Mouse (Mus musculus): ENCODE results near the gene Rpl13a. TPM values are rescaled to one million over a fixed set of nuclear protein-coding genes. Genes with fewer than 3 reads are reported as not detected.

The Rpl13a gene
- polyA plus RNA-seq, 1 experiment from 2014 or later = 1,959 TPM

GRCm38 (mm10) chr7:45149545-45149944 is 21.0 kb upstream of the Rpl13a start:
- 64% methylated on average over 6 of the region's 6 CpGs for WGBS
- DNase-seq (ENCODE audit: low spot score) (peak; percentile 69), ATAC-seq (replicated peaks; ENCODE audit: low FRiP score, low read depth) (no peak)
- Histone ChIP-seq H3K36me3 (ENCODE audit: insufficient read depth, low read length) (peaks cover 21% of the 10 kb centered on the region), H3K4me1 (replicated peaks; ENCODE audit: insufficient read depth, low read length) (peaks cover 11% of the 10 kb centered on the region), H3K27ac (peak overlapping the region; percentile 69), H3K4me2 (ENCODE audit: low read length) (no peak overlapping the region), H3K4me3 (replicated peaks; ENCODE audit: low read depth, low read length) (no peak overlapping the region), H3K9me3 (replicated peaks; ENCODE audit: low read length) (no peaks in the 10 kb centered on the region), H3K9ac (ENCODE audit: low read depth, low read length) (no peak overlapping the region), H3K27me3 (ENCODE audit: insufficient read depth, low read length) (no peaks in the 10 kb centered on the region)
- TF ChIP-seq CTCF (IDR thresholded peaks at IDR 0.05; ENCODE audit: low read depth) = no peak

- ATAC-seq (replicated peaks; ENCODE audit: low FRiP score, low read depth) = no peak
- no peak for TF ChIP-seq CTCF (IDR thresholded peaks at IDR 0.05; ENCODE audit: low read depth)
- Histone ChIP-seq H3K4me2 (ENCODE audit: low read length) (no peak overlapping the region), H3K9me3 (replicated peaks; ENCODE audit: low read length) (no peaks in the 10 kb centered on the region), H3K36me3 (ENCODE audit: insufficient read depth, low read length) (peaks cover 28% of the 10 kb centered on the region), H3K9ac (ENCODE audit: low read depth, low read length) (no peak overlapping the region), H3K4me3 (replicated peaks; ENCODE audit: low read depth, low read length) (no peak overlapping the region), H3K27me3 (ENCODE audit: insufficient read depth, low read length) (no peaks in the 10 kb centered on the region), H3K27ac (peak overlapping the region; percentile 69), H3K4me1 (replicated peaks; ENCODE audit: insufficient read depth, low read length) (peaks cover 11% of the 10 kb centered on the region)
- WGBS = 55% methylated on average over 4 of the region's 4 CpGs
- DNase-seq (ENCODE audit: low spot score) = no peak
These were observed 20.1 kb upstream of the Rpl13a start for GRCm38 (mm10) chr7:45148534-45149098.

GRCm38 (mm10) chr7:45147899-45148298 is 19.3 kb upstream of the Rpl13a start:
- ATAC-seq (replicated peaks; ENCODE audit: low FRiP score, low read depth) = peak; percentile 52
- TF ChIP-seq CTCF (IDR thresholded peaks at IDR 0.05; ENCODE audit: low read depth) = no peak
- Histone ChIP-seq H3K27me3 (ENCODE audit: insufficient read depth, low read length) (no peaks in the 10 kb centered on the region), H3K4me1 (replicated peaks; ENCODE audit: insufficient read depth, low read length) (peaks cover 11% of the 10 kb centered on the region), H3K4me2 (ENCODE audit: low read length) (no peak overlapping the region), H3K9ac (ENCODE audit: low read depth, low read length) (no peak overlapping the region), H3K27ac (peak overlapping the region; percentile 69), H3K9me3 (replicated peaks; ENCODE audit: low read length) (no peaks in the 10 kb centered on the region), H3K4me3 (replicated peaks; ENCODE audit: low read depth, low read length) (no peak overlapping the region), H3K36me3 (ENCODE audit: insufficient read depth, low read length) (peaks cover 34% of the 10 kb centered on the region)
- no peak for DNase-seq (ENCODE audit: low spot score)
- WGBS = 67% methylated on average over 11 of the region's 11 CpGs

GRCm38 (mm10) chr7:45147267-45147666 is 18.7 kb upstream of the Rpl13a start:
- ATAC-seq (replicated peaks; ENCODE audit: low FRiP score, low read depth) (peak; percentile 17; the same call in 1 of the 2 replicates), DNase-seq (ENCODE audit: low spot score) (no peak)
- WGBS = 88% methylated on average over 11 of the region's 11 CpGs
- Histone ChIP-seq H3K27ac (peak overlapping the region; percentile 64; the same call in 1 of the 2 replicates), H3K36me3 (ENCODE audit: insufficient read depth, low read length) (peaks cover 37% of the 10 kb centered on the region), H3K9me3 (replicated peaks; ENCODE audit: low read length) (no peaks in the 10 kb centered on the region), H3K9ac (ENCODE audit: low read depth, low read length) (no peak overlapping the region), H3K27me3 (ENCODE audit: insufficient read depth, low read length) (no peaks in the 10 kb centered on the region), H3K4me2 (ENCODE audit: low read length) (no peak overlapping the region), H3K4me3 (replicated peaks; ENCODE audit: low read depth, low read length) (no peak overlapping the region), H3K4me1 (replicated peaks; ENCODE audit: insufficient read depth, low read length) (peaks cover 11% of the 10 kb centered on the region)
- TF ChIP-seq CTCF (IDR thresholded peaks at IDR 0.05; ENCODE audit: low read depth) = no peak

- H3K36me3 ChIP-seq (ENCODE audit: insufficient read depth, low read length) = peaks cover 37% of the 10 kb centered on the region
These were observed 16.9 kb upstream of the Rpl13a start for GRCm38 (mm10) chr7:45145460-45145859.

GRCm38 (mm10) chr7:45144368-45145174 is 16.0 kb upstream of the Rpl13a start:
- Histone ChIP-seq H3K36me3 (ENCODE audit: insufficient read depth, low read length) (peaks cover 37% of the 10 kb centered on the region), H3K9me3 (replicated peaks; ENCODE audit: low read length) (no peaks in the 10 kb centered on the region), H3K4me1 (replicated peaks; ENCODE audit: insufficient read depth, low read length) (0 out of 2 replicates have a peak, but pooled peaks cover 4% of the 10 kb centered on the region), H3K27ac (no peak overlapping the region), H3K4me2 (ENCODE audit: low read length) (no peak overlapping the region), H3K9ac (ENCODE audit: low read depth, low read length) (no peak overlapping the region), H3K27me3 (ENCODE audit: insufficient read depth, low read length) (no peaks in the 10 kb centered on the region), H3K4me3 (replicated peaks; ENCODE audit: low read depth, low read length) (no peak overlapping the region)
- DNase-seq (ENCODE audit: low spot score) (no peak), ATAC-seq (replicated peaks; ENCODE audit: low FRiP score, low read depth) (no peak)
- TF ChIP-seq CTCF (IDR thresholded peaks at IDR 0.05; ENCODE audit: low read depth) = no peak
- 78% methylated on average over 13 of the region's 13 CpGs for WGBS

More at GRCm38 (mm10) chr7:45145460-45145859, 16.9 kb upstream of the Rpl13a start:
- 94% methylated on average over 8 of the region's 8 CpGs for WGBS
- no peak for DNase-seq (ENCODE audit: low spot score)
- H3K4me2 ChIP-seq (ENCODE audit: low read length) = no peak overlapping the region
- TF ChIP-seq CTCF (IDR thresholded peaks at IDR 0.05; ENCODE audit: low read depth) = no peak
- no peaks in the 10 kb centered on the region for H3K27me3 ChIP-seq (ENCODE audit: insufficient read depth, low read length)
- peaks cover 5% of the 10 kb centered on the region; the same call in 1 of the 2 replicates for H3K4me1 ChIP-seq (replicated peaks; ENCODE audit: insufficient read depth, low read length)
- H3K4me3 ChIP-seq (replicated peaks; ENCODE audit: low read depth, low read length) = no peak overlapping the region
- no peak overlapping the region for H3K9ac ChIP-seq (ENCODE audit: low read depth, low read length)
- H3K27ac ChIP-seq = no peak overlapping the region
- H3K9me3 ChIP-seq (replicated peaks; ENCODE audit: low read length) = no peaks in the 10 kb centered on the region
- ATAC-seq (replicated peaks; ENCODE audit: low FRiP score, low read depth) = no peak

All from kidney, postnatal 0 days (tissue).